Mouse (Mus musculus): ENCODE measurements at regions not wholly inside any gene's neighbourhood (a gene's known extent, or its start where the extent isn't known, plus 50 kb on each side); places are given as distances from the start of the nearest gene placed in this dataset.
A peak's percentile ranks its signal among the peaks of the same experiment; 100 is the strongest.

DNA sequence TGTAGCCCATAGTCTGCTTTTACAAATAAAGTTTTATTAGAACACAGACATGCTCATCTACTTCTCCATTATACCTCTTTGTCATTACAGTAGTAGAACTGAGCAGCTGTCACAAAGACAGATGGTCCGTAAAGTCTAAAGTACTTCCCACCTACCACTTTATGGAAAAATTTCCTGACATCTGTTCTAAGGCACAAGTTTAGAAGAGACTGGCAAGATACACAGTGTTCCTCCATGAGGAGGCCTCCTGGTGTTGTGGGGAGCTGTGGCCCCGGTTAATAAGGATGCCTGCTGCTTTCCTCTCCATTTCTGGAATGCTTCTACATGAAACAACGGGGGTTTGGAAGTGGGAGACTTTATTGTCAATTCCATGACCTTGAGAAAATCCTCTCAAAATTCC is 714.7 kb downstream of the Ntrk3 start:
- no peaks in the 10 kb centered on the region for H3K9me3 ChIP-seq (replicated peaks; ENCODE audit: control insufficient read depth, low read length)
- DNase-seq (ENCODE audit: low spot score) (no peak), ATAC-seq (no peak)
- no peak overlapping the region for H3K27ac ChIP-seq (ENCODE audit: low read depth, low read length)
- H3K4me1 ChIP-seq (ENCODE audit: control insufficient read depth, insufficient read depth, low read length): no peaks in the 10 kb centered on the region
- H3K9ac ChIP-seq (ENCODE audit: low read length): no peak overlapping the region
- H3K4me2 ChIP-seq (ENCODE audit: low read length): no peak overlapping the region
- H3K36me3 ChIP-seq (ENCODE audit: control insufficient read depth, insufficient read depth, low read length): no peaks in the 10 kb centered on the region
- no peaks in the 10 kb centered on the region for H3K27me3 ChIP-seq (replicated peaks; ENCODE audit: control insufficient read depth, insufficient read depth, low read length)
- 85% methylated on average over 3 of the region's 3 CpGs for WGBS
- H3K4me3 ChIP-seq (ENCODE audit: low read depth, low read length): no peak overlapping the region

DNA sequence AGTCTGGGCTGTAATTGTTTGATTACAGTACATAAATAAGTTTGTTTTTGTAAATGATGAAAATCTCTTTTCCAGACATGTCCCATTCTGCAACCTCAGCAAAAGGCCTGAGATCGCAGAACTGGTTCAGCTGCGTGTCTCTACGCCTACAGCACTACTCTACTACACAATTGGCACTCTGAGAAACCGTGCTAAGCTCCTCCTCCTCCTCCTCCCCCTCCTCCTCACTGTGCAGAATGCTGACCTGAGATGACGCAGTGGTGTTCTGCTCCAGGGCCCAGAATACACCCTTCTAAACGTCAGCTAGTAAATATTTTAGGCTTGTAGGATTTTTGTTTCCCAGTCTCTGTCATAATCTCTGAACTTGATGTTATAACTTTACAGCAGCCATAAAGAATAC is 724.2 kb downstream of the Ntrk3 start:
- H3K36me3 ChIP-seq (ENCODE audit: control insufficient read depth, insufficient read depth, low read length): no peaks in the 10 kb centered on the region
- H3K9me3 ChIP-seq (replicated peaks; ENCODE audit: control insufficient read depth, low read length): no peaks in the 10 kb centered on the region
- 54% methylated on average over 6 of the region's 6 CpGs for WGBS
- no peak overlapping the region for H3K4me3 ChIP-seq (ENCODE audit: low read depth, low read length)
- ATAC-seq (no peak), DNase-seq (ENCODE audit: low spot score) (no peak)
- H3K4me1 ChIP-seq (ENCODE audit: control insufficient read depth, insufficient read depth, low read length): no peaks in the 10 kb centered on the region
- H3K9ac ChIP-seq (ENCODE audit: low read length): no peak overlapping the region
- H3K27me3 ChIP-seq (replicated peaks; ENCODE audit: control insufficient read depth, insufficient read depth, low read length): no peaks in the 10 kb centered on the region
- no peak overlapping the region for H3K27ac ChIP-seq (ENCODE audit: low read depth, low read length)
- H3K4me2 ChIP-seq (ENCODE audit: low read length): no peak overlapping the region

DNA sequence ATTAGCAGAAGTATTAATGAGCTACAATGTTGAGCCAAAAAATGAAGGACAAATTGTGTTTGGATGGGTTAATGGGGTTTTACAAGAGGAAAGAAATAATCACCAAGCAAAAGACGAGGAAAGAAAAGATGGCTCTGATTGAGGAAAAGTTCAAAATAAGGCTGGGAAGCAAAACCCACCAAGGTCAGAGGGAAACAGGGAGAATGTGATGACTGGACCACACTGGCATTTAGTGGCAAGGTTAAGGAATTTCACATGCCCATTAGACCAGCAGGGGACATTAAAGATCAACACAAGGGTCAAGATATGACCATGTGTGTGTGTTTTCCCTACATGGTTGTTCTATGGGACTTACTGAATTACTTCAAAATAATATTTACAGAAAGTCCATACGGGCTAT is 734.7 kb downstream of the Ntrk3 start:
- no peaks in the 10 kb centered on the region for H3K4me1 ChIP-seq (ENCODE audit: control insufficient read depth, insufficient read depth, low read length)
- ATAC-seq (no peak), DNase-seq (ENCODE audit: low spot score) (no peak)
- no peak overlapping the region for H3K4me3 ChIP-seq (ENCODE audit: low read depth, low read length)
- H3K4me2 ChIP-seq (ENCODE audit: low read length): no peak overlapping the region
- no peaks in the 10 kb centered on the region for H3K27me3 ChIP-seq (replicated peaks; ENCODE audit: control insufficient read depth, insufficient read depth, low read length)
- no peaks in the 10 kb centered on the region for H3K36me3 ChIP-seq (ENCODE audit: control insufficient read depth, insufficient read depth, low read length)
- 74% methylated on average over 2 of the region's 2 CpGs for WGBS
- H3K9ac ChIP-seq (ENCODE audit: low read length): no peak overlapping the region
- no peak overlapping the region for H3K27ac ChIP-seq (ENCODE audit: low read depth, low read length)
- no peaks in the 10 kb centered on the region for H3K9me3 ChIP-seq (replicated peaks; ENCODE audit: control insufficient read depth, low read length)

DNA sequence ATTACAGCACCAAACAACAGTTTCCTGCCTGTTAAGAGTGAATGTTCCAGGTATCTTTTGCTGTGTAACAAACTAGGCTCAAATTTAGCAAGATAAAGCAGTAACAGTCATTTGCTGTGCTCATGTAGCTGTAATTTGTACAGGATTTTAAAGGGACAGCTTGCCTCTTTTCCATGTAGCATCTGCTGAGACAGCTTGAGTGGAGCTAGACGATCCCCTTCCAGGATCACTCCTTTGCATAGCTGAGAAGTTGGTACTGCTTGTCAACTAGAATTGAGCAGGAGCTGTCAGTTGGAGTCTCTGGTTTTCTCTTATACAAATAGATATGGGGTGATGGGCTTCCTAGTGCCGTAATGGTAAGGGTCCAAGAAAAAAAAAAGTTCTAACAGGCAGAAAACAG is 744.0 kb downstream of the Ntrk3 start:
- Histone ChIP-seq H3K27ac (ENCODE audit: low read depth, low read length) (no peak overlapping the region), H3K4me2 (ENCODE audit: low read length) (no peak overlapping the region), H3K4me1 (ENCODE audit: control insufficient read depth, insufficient read depth, low read length) (no peaks in the 10 kb centered on the region), H3K36me3 (ENCODE audit: control insufficient read depth, insufficient read depth, low read length) (no peaks in the 10 kb centered on the region), H3K4me3 (ENCODE audit: low read depth, low read length) (no peak overlapping the region), H3K9me3 (replicated peaks; ENCODE audit: control insufficient read depth, low read length) (no peaks in the 10 kb centered on the region), H3K27me3 (replicated peaks; ENCODE audit: control insufficient read depth, insufficient read depth, low read length) (no peaks in the 10 kb centered on the region), H3K9ac (ENCODE audit: low read length) (no peak overlapping the region)
- ATAC-seq: peak; percentile 48; the same call in 1 of the 2 replicates
- 71% methylated on average over 2 of the region's 2 CpGs for WGBS
- peak; percentile 60 for DNase-seq (ENCODE audit: low spot score)

DNA sequence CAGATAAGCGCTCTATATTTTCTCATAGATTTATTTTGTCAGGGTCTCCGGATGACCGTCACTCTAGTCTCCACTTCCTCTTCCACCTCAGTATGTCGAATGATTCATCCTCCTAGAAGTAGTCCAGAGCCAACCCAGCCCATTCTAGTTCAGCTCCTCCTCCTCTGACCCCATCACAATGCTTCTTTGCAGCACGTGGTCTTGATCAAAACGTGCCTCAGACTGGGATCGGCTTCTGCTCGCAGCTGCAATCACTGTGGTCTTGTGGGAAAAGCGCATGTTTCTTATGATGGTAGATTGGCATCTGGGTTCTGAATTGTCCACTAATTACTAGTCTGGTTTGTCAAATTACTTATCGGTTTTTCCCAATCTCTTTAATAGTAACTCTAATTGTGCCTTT is 747.7 kb downstream of the Ntrk3 start:
- Histone ChIP-seq H3K4me1 (ENCODE audit: control insufficient read depth, insufficient read depth, low read length) (no peaks in the 10 kb centered on the region), H3K4me3 (ENCODE audit: low read depth, low read length) (no peak overlapping the region), H3K27ac (ENCODE audit: low read depth, low read length) (no peak overlapping the region), H3K9me3 (replicated peaks; ENCODE audit: control insufficient read depth, low read length) (no peaks in the 10 kb centered on the region), H3K27me3 (replicated peaks; ENCODE audit: control insufficient read depth, insufficient read depth, low read length) (no peaks in the 10 kb centered on the region), H3K36me3 (ENCODE audit: control insufficient read depth, insufficient read depth, low read length) (no peaks in the 10 kb centered on the region), H3K9ac (ENCODE audit: low read length) (no peak overlapping the region), H3K4me2 (ENCODE audit: low read length) (no peak overlapping the region)
- WGBS: 57% methylated on average over 10 of the region's 10 CpGs
- ATAC-seq (peak; percentile 50), DNase-seq (ENCODE audit: low spot score) (peak; percentile 35)

DNA sequence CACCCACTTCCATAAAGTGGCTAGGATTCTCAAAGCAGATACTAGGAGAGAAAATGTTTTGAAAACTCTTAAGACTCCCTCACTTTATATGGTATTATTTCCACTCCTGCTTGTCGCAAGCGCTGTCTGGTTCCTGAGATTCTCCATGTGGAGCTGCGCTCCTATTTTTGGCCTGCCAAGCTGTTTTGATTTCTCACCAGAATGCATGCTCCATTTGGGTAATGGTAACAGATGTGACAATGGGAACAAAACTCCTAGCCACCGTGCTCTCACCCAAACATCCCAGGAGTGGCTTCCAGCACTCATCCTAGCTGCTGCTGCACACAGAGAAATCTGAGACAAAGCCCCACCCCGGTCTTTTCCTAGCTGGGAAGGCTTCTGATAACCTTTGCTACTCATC is 749.6 kb downstream of the Ntrk3 start:
- Histone ChIP-seq H3K9me3 (replicated peaks; ENCODE audit: control insufficient read depth, low read length) (no peaks in the 10 kb centered on the region), H3K9ac (ENCODE audit: low read length) (no peak overlapping the region), H3K4me1 (ENCODE audit: control insufficient read depth, insufficient read depth, low read length) (no peaks in the 10 kb centered on the region), H3K4me3 (ENCODE audit: low read depth, low read length) (no peak overlapping the region), H3K36me3 (ENCODE audit: control insufficient read depth, insufficient read depth, low read length) (no peaks in the 10 kb centered on the region), H3K27ac (ENCODE audit: low read depth, low read length) (no peak overlapping the region), H3K4me2 (ENCODE audit: low read length) (no peak overlapping the region), H3K27me3 (replicated peaks; ENCODE audit: control insufficient read depth, insufficient read depth, low read length) (no peaks in the 10 kb centered on the region)
- DNase-seq (ENCODE audit: low spot score) (no peak), ATAC-seq (no peak)
- 70% methylated on average over 5 of the region's 5 CpGs for WGBS

DNA sequence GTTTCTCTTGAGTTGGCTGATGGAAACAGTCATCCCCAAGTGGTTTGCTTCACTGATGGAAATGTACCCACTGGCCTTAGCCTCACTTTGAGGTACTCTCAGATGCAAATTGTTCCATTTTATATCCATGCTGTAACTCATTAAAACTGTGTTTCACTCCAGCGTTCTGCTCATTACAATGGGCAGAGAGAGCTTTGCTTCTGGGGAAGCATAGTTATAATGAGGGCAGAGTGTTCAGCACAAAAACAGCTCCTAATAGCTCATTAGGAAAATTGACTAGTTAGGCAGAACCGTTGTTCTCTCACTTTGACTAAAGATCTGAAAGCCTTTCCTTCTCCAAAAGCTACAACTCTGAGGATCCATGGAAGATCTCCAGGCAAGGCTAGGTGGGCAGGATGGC is 771.2 kb downstream of the Ntrk3 start:
- WGBS: 10% methylated on average over 2 of the region's 2 CpGs
- DNase-seq (ENCODE audit: low spot score): peak; percentile 71

DNA sequence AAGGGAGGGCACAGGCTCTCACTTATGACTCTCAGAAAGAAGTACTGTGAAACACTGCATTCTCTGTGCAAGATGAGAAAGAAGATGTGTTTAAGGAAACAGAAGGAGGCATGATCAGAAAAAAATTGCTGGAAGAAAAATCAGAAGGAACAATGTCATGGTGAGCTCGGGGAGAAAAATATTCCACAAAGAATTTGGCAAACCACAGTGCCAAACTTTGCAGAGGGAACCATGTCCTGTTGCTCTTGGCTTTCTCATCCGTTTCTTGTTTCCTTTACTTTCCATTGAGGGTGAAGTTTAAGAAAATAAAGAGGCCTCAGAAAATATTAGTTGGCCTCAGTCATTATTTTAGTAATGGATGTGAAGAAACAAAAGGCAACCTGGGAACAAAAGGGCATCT is 804.4 kb downstream of the Ntrk3 start:
- no peak overlapping the region for H3K27ac ChIP-seq (ENCODE audit: low read depth, low read length)
- no peaks in the 10 kb centered on the region for H3K9me3 ChIP-seq (replicated peaks; ENCODE audit: control insufficient read depth, low read length)
- peaks cover 7% of the 10 kb centered on the region for H3K4me1 ChIP-seq (ENCODE audit: control insufficient read depth, insufficient read depth, low read length)
- no peaks in the 10 kb centered on the region for H3K27me3 ChIP-seq (replicated peaks; ENCODE audit: control insufficient read depth, insufficient read depth, low read length)
- H3K36me3 ChIP-seq (ENCODE audit: control insufficient read depth, insufficient read depth, low read length): no peaks in the 10 kb centered on the region
- 71% methylated on average over 2 of the region's 2 CpGs for WGBS
- H3K9ac ChIP-seq (ENCODE audit: low read length): no peak overlapping the region
- H3K4me2 ChIP-seq (ENCODE audit: low read length): no peak overlapping the region
- DNase-seq (ENCODE audit: low spot score): no peak
- H3K4me3 ChIP-seq (ENCODE audit: low read depth, low read length): no peak overlapping the region
- ATAC-seq: no peak

More for the DNA sequence above, 771.2 kb downstream of the Ntrk3 start:
- peak; percentile 65 for ATAC-seq
- H3K27ac ChIP-seq (ENCODE audit: low read depth, low read length): no peak overlapping the region
- H3K4me1 ChIP-seq (ENCODE audit: control insufficient read depth, insufficient read depth, low read length): no peaks in the 10 kb centered on the region
- no peak overlapping the region for H3K9ac ChIP-seq (ENCODE audit: low read length)
- H3K9me3 ChIP-seq (replicated peaks; ENCODE audit: control insufficient read depth, low read length): no peaks in the 10 kb centered on the region
- no peak overlapping the region for H3K4me2 ChIP-seq (ENCODE audit: low read length)
- H3K36me3 ChIP-seq (ENCODE audit: control insufficient read depth, insufficient read depth, low read length): no peaks in the 10 kb centered on the region
- H3K4me3 ChIP-seq (ENCODE audit: low read depth, low read length): no peak overlapping the region
- no peaks in the 10 kb centered on the region for H3K27me3 ChIP-seq (replicated peaks; ENCODE audit: control insufficient read depth, insufficient read depth, low read length)

DNA sequence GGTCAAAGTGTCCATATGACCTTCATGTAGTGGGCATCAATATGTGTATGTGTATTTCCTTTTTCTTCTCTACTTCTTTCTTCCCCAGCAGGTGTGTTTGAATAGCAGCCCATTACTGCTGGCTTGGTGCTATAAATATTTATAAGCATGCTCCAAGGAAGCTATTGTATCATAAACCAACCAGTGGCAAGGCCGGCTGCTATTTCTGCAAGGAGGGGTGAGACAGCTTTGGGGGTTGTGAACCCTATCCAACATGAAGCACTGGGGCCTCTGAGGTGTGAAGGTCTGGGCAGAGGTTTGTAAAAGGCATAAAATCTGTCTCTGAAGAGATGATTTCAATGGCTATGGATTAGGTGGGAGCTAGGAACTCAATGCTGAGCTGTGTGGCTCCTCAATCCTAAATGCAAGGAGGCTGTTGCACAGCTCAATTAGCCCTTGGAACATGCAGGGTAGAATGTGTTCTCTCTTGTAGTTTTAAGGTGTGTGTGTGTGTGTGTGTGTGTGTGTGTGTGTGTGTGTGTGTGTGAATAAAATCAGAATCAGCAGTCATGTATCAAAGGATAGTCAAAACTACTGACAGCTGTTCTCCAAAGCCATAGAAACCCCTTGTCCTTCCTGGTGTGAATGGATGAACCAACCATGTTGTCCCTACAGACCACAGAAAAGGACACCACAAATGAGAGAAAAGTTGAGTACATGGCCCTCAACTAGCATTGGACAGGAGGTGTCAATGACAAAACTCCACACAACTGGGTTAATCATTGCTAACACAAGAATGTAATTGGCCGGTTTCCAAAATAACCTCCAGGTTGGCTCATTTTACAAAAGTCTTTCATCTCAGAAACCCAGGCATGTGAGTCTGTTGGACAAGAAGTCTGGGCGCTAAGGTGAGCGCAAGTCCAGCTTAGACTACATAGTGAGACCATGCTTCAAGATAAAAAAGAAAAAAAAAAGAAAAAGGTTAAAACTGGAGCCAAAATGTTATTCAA is 809.0 kb downstream of the Ntrk3 start:
- WGBS: 67% methylated on average over 4 of the region's 4 CpGs

More for the DNA sequence above, 809.0 kb downstream of the Ntrk3 start:
- no peaks in the 10 kb centered on the region for H3K36me3 ChIP-seq (ENCODE audit: control insufficient read depth, insufficient read depth, low read length)
- ATAC-seq (peak; percentile 85), DNase-seq (ENCODE audit: low spot score) (peak; percentile 58)
- H3K4me1 ChIP-seq (ENCODE audit: control insufficient read depth, insufficient read depth, low read length): peaks cover 10% of the 10 kb centered on the region
- H3K27me3 ChIP-seq (replicated peaks; ENCODE audit: control insufficient read depth, insufficient read depth, low read length): no peaks in the 10 kb centered on the region
- H3K4me3 ChIP-seq (ENCODE audit: low read depth, low read length): no peak overlapping the region
- no peak overlapping the region for H3K9ac ChIP-seq (ENCODE audit: low read length)
- H3K4me2 ChIP-seq (ENCODE audit: low read length): no peak overlapping the region
- H3K9me3 ChIP-seq (replicated peaks; ENCODE audit: control insufficient read depth, low read length): no peaks in the 10 kb centered on the region
- no peak overlapping the region for H3K27ac ChIP-seq (ENCODE audit: low read depth, low read length)
